Mouse (Mus musculus): ENCODE measurements around the gene Smim27.

GRCm38 (mm10) chr4:40268204-40268813, 1.1 kb upstream of the Smim27 start:
- TF ChIP-seq CTCF (conservative IDR thresholded peaks at IDR 0.05; ENCODE audit: low read length) (no peak), POU5F1 (IDR thresholded peaks at IDR 0.05; ENCODE audit: borderline replicate concordance, low read length) (no peak)

Data from E14TG2a.4 (cell line).